Mouse (Mus musculus) embryonic facial prominence, embryonic 11.5 days (tissue): ENCODE measurements around the gene Esyt3. TPM values are rescaled to one million over a fixed set of nuclear protein-coding genes. Genes with fewer than 3 reads are reported as not detected.

Source experiments
- ATAC-seq: fragments of 200-750 bp; cut with Nextera tagmentation; replicated peaks from 2 replicates; pipeline ENCODE4 v1.8.0; 2017; ENCODE audit warnings: low read depth; ENCODE audit not compliant: insufficient number of reproducible peaks, low FRiP score, low TSS enrichment
- DNase-seq: peaks from one replicate; pipeline ENCODE4 v3.0.0-alpha.2; 2015; ENCODE audit warnings: low spot score
- H3K27ac ChIP-seq: fragments of 300-500 bp; sonication (generic); replicated peaks from 2 replicates; pipeline ENCODE4 v1.5.1; 2014; ENCODE audit warnings: mild to moderate bottlenecking, low read depth, low read length, control low read depth
- H3K27me3 ChIP-seq: fragments of 300-500 bp; sonication (generic); 2 replicates; pipeline ENCODE4 v1.6.1; 2014; ENCODE audit warnings: mild to moderate bottlenecking, low read length, moderate library complexity, mixed read lengths; ENCODE audit not compliant: control insufficient read depth, insufficient read depth
- H3K36me3 ChIP-seq: fragments of 300-500 bp; sonication (generic); replicated peaks from 2 replicates; pipeline ENCODE4 v1.6.1; 2014; ENCODE audit warnings: low read depth, mild to moderate bottlenecking, low read length, moderate library complexity, mixed read lengths; ENCODE audit not compliant: control insufficient read depth, insufficient read depth
- H3K4me1 ChIP-seq: fragments of 300-500 bp; sonication (generic); 2 replicates; pipeline ENCODE4 v1.6.1; 2014; ENCODE audit warnings: low read length, mixed read lengths; ENCODE audit not compliant: control insufficient read depth, insufficient read depth
- H3K4me2 ChIP-seq: fragments of 300-500 bp; sonication (generic); 2 replicates; pipeline ENCODE4 v1.6.1; 2014; ENCODE audit warnings: low read depth, mild to moderate bottlenecking, control low read depth, low read length, moderate library complexity
- H3K4me3 ChIP-seq: fragments of 300-500 bp; sonication (generic); 2 replicates; pipeline ENCODE4 v1.5.1; 2014; ENCODE audit warnings: low read depth, low read length, control low read depth
- H3K9ac ChIP-seq: fragments of 300-500 bp; sonication (generic); replicated peaks from 2 replicates; pipeline ENCODE4 v1.6.1; 2014; ENCODE audit warnings: mild to moderate bottlenecking, control low read depth, low read length
- H3K9me3 ChIP-seq: fragments of 300-500 bp; sonication (generic); replicated peaks from 2 replicates; pipeline ENCODE4 v1.6.1; 2016; ENCODE audit warnings: mild to moderate bottlenecking, low read length, inconsistent platforms, mixed read lengths; ENCODE audit not compliant: control insufficient read depth
- WGBS: fragments of 180-500 bp; shearing (Covaris S2); extraction: QIAGEN DNeasy Blood & Tissue Kit; methylation state at CpG from one replicate; pipeline ENCODE4 v1.1.7; 2014; 5-methylcytosine and 5-hydroxymethylcytosine counted together
- polyA plus RNA-seq: library from polyadenylated mRNA; unstranded; fragments of >200 nt; fragmentation: Nextera tagmentation; extraction: Ambion mirVana; gene quantifications from 2 replicates; pipeline ENCODE4 v1.2.1, GENCODE M21; 2014

The Esyt3 gene
- polyA plus RNA-seq, 1 experiment from 2014 or later, result 0.31 TPM

GRCm38 (mm10) chr9:99368431-99368830, 10.1 kb upstream of the Esyt3 start:
- H3K4me2 ChIP-seq, result no peak overlapping the region
- no peaks in the 10 kb centered on the region for H3K9me3 ChIP-seq
- H3K27me3 ChIP-seq, result no peaks in the 10 kb centered on the region
- ATAC-seq, result no peak
- no peaks in the 10 kb centered on the region for H3K36me3 ChIP-seq
- no peak overlapping the region for H3K27ac ChIP-seq
- 75% methylated on average over 7 of the region's 7 CpGs for WGBS
- H3K9ac ChIP-seq, result no peak overlapping the region
- no peak overlapping the region for H3K4me3 ChIP-seq
- no peaks in the 10 kb centered on the region for H3K4me1 ChIP-seq
- DNase-seq, result no peak

- DNase-seq, result no peak
- H3K4me1 ChIP-seq, result no peaks in the 10 kb centered on the region
- H3K27ac ChIP-seq, result no peak overlapping the region
- WGBS, result 72% methylated on average over 3 of the region's 3 CpGs
- no peaks in the 10 kb centered on the region for H3K9me3 ChIP-seq
- H3K36me3 ChIP-seq, result no peaks in the 10 kb centered on the region
- no peak overlapping the region for H3K4me3 ChIP-seq
- H3K9ac ChIP-seq, result no peak overlapping the region
- no peaks in the 10 kb centered on the region for H3K27me3 ChIP-seq
- no peak overlapping the region for H3K4me2 ChIP-seq
- no peak for ATAC-seq
These were observed 7.5 kb upstream of the Esyt3 start for GRCm38 (mm10) chr9:99365906-99366305.

- H3K27me3 ChIP-seq, result peaks cover 11% of the 10 kb centered on the region
- no peak overlapping the region for H3K27ac ChIP-seq
- H3K4me1 ChIP-seq, result 0 out of 2 replicates have a peak, but pooled peaks cover under 1% of the 10 kb centered on the region
- ATAC-seq (no peak), DNase-seq (peak; percentile 60)
- H3K4me2 ChIP-seq, result no peak overlapping the region
- H3K36me3 ChIP-seq, result no peaks in the 10 kb centered on the region
- no peak overlapping the region for H3K9ac ChIP-seq
- H3K9me3 ChIP-seq, result no peaks in the 10 kb centered on the region
- H3K4me3 ChIP-seq, result no peak overlapping the region
- 57% methylated on average over 8 of the region's 8 CpGs for WGBS
These were observed 4.7 kb upstream of the Esyt3 start for GRCm38 (mm10) chr9:99363076-99363475.

- H3K4me3 ChIP-seq, result no peak overlapping the region
- H3K27me3 ChIP-seq, result peaks cover 22% of the 10 kb centered on the region
- H3K4me2 ChIP-seq, result no peak overlapping the region
- ATAC-seq (no peak), DNase-seq (no peak)
- 87% methylated on average over 9 of the region's 9 CpGs for WGBS
- no peaks in the 10 kb centered on the region for H3K36me3 ChIP-seq
- 0 out of 2 replicates have a peak, but pooled peaks cover 5% of the 10 kb centered on the region for H3K4me1 ChIP-seq
- no peak overlapping the region for H3K9ac ChIP-seq
- no peaks in the 10 kb centered on the region for H3K9me3 ChIP-seq
- no peak overlapping the region for H3K27ac ChIP-seq
These were observed 3.6 kb upstream of the Esyt3 start for GRCm38 (mm10) chr9:99361946-99362345.

GRCm38 (mm10) chr9:99359012-99359411, 655 bp upstream of the Esyt3 start:
- no peak overlapping the region for H3K4me2 ChIP-seq
- peaks cover 5% of the 10 kb centered on the region; the same call in 1 of the 2 replicates for H3K4me1 ChIP-seq
- H3K27ac ChIP-seq, result no peak overlapping the region
- H3K36me3 ChIP-seq, result no peaks in the 10 kb centered on the region
- H3K4me3 ChIP-seq, result no peak overlapping the region
- ATAC-seq, result no peak
- peaks cover 31% of the 10 kb centered on the region for H3K27me3 ChIP-seq
- H3K9me3 ChIP-seq, result no peaks in the 10 kb centered on the region
- H3K9ac ChIP-seq, result no peak overlapping the region
- WGBS, result 89% methylated on average over 15 of the region's 15 CpGs
- no peak for DNase-seq

- no peaks in the 10 kb centered on the region for H3K9me3 ChIP-seq
- no peak overlapping the region for H3K9ac ChIP-seq
- DNase-seq, result peak; percentile 30
- H3K4me2 ChIP-seq, result peak overlapping the region; percentile 94
- H3K36me3 ChIP-seq, result no peaks in the 10 kb centered on the region
- WGBS, result 6% methylated on average over 19 of the region's 19 CpGs
- peak overlapping the region; percentile 44 for H3K4me3 ChIP-seq
- H3K27me3 ChIP-seq, result peaks cover 31% of the 10 kb centered on the region
- no peak overlapping the region for H3K27ac ChIP-seq
- ATAC-seq, result no peak
- peaks cover 5% of the 10 kb centered on the region; the same call in 1 of the 2 replicates for H3K4me1 ChIP-seq
These were observed 816 bp downstream of the Esyt3 start for GRCm38 (mm10) chr9:99357561-99357920.

GRCm38 (mm10) chr9:99355971-99356370, 2.4 kb downstream of the Esyt3 start:
- no peak for ATAC-seq
- no peak overlapping the region for H3K27ac ChIP-seq
- no peak for DNase-seq

GRCm38 (mm10) chr9:99354796-99355195, 3.6 kb downstream of the Esyt3 start:
- no peak overlapping the region for H3K9ac ChIP-seq
- H3K27me3 ChIP-seq, result peaks cover 29% of the 10 kb centered on the region
- H3K36me3 ChIP-seq, result no peaks in the 10 kb centered on the region
- H3K4me3 ChIP-seq, result no peak overlapping the region
- no peak for DNase-seq
- H3K27ac ChIP-seq, result no peak overlapping the region
- 63% methylated on average over 5 of the region's 5 CpGs for whole genome bisulfite sequencing
- ATAC-seq, result no peak
- H3K9me3 ChIP-seq, result no peaks in the 10 kb centered on the region
- peaks cover 5% of the 10 kb centered on the region; the same call in 1 of the 2 replicates for H3K4me1 ChIP-seq
- no peak overlapping the region for H3K4me2 ChIP-seq

More at GRCm38 (mm10) chr9:99355971-99356370, 2.4 kb downstream of the Esyt3 start:
- Histone ChIP-seq H3K4me1 (peaks cover 5% of the 10 kb centered on the region; the same call in 1 of the 2 replicates), H3K4me2 (no peak overlapping the region), H3K9ac (no peak overlapping the region), H3K27me3 (peaks cover 31% of the 10 kb centered on the region), H3K36me3 (no peaks in the 10 kb centered on the region), H3K9me3 (no peaks in the 10 kb centered on the region), H3K4me3 (no peak overlapping the region)
- WGBS, result 14% methylated on average over 5 of the region's 5 CpGs
